In the genomic region with DNA sequence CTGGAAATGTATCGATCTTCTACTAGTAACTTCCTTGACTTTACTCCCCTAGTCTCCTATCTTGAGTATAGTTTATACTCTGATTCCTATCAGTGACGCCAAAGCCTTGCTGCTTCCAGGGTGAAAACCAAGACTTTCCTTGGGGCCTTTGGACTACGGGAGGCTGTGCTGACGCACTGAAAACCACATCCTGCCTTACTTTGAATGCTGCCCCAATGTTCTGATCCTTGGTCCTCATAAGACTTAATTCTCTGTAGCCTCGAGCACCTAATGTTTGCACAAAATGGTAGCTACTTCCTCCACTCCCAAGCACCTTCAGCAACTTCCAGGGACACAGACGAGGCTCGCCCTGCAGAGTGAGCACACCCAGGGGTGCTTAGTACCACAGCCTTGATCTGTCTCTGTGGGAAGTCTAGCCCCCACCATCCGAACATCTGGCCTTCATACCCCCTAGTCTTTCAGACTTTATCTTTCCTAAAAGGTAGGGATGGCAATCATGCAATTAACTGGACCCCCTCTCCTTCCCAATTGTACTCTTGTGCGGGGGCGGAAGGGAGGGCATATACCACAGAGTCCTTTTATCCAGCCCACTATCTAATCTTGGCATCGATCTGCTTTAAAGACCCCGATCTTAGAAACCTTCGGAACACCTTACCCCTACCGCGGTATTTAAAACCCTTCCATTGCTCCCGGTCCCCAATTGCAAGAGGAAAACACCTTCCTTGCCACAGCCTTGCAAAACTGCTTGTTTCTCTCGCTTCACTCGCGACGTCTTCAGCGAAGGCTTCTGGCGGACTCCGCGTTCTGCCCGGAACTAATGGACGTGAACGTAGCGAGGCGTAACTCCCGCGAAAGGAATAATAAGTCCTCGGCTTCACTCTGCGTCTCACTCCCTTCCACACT, we compare ENCODE assay signal across 8 mouse cellular contexts. TPM values are rescaled to one million over a fixed set of nuclear protein-coding genes. Genes with fewer than 3 reads are reported as not detected.
A peak's percentile ranks its signal among the peaks of the same experiment; 100 is the strongest.
DNase-seq lines count a peak whose midpoint lies in the region; ATAC-seq and TF ChIP-seq lines count a peak whose summit lies in the region.

No protein-coding gene starts in this region.

- H3K27me3 ChIP-seq in lung, postnatal 0 days (replicated peaks; ENCODE audit: insufficient read depth, low read length) = no peaks in the 10 kb centered on the region
- H3K27me3 ChIP-seq in embryonic facial prominence, embryonic 11.5 days (ENCODE audit: control insufficient read depth, insufficient read depth, low read length) = no peaks in the 10 kb centered on the region

- DNase-seq in lung, postnatal 0 days (ENCODE audit: low spot score) = peak; percentile 16
- no peak for DNase-seq in lung, adult 18-20 months
- DNase-seq in embryonic facial prominence, embryonic 11.5 days (ENCODE audit: low spot score) = no peak
- peak; percentile 4 to 7 for DNase-seq in natural killer cell, adult 2 months (ENCODE audit: low spot score in 2 of 2)
- no peak for DNase-seq in right cerebral cortex, postnatal 25 days
- DNase-seq in urinary bladder, adult 2 months (ENCODE audit: low spot score) = no peak
- no peak for DNase-seq in lung, postnatal 10 days

- 7% methylated on average over 33 of the region's 33 CpGs for WGBS in lung, postnatal 0 days
- WGBS in embryonic facial prominence, embryonic 11.5 days = 10% methylated on average over 33 of the region's 33 CpGs

- H3K9me3 ChIP-seq in lung, postnatal 0 days (ENCODE audit: low read length) = no peaks in the 10 kb centered on the region
- H3K9me3 ChIP-seq in embryonic facial prominence, embryonic 11.5 days (replicated peaks; ENCODE audit: control insufficient read depth, low read length) = no peaks in the 10 kb centered on the region

- H3K27ac ChIP-seq in lung, postnatal 0 days (ENCODE audit: low read length) = peak overlapping the region; percentile 94
- H3K27ac ChIP-seq in embryonic facial prominence, embryonic 11.5 days (replicated peaks; ENCODE audit: low read depth, low read length) = peak overlapping the region; percentile 62; the same call in 1 of the 2 replicates

- peak overlapping the region; percentile 76 for H3K4me2 ChIP-seq in lung, postnatal 0 days (replicated peaks; ENCODE audit: low read depth, low read length)
- H3K4me2 ChIP-seq in embryonic facial prominence, embryonic 11.5 days (ENCODE audit: low read depth, low read length) = peak overlapping the region; percentile 79

- H3K36me3 ChIP-seq in lung, postnatal 0 days (ENCODE audit: insufficient read depth, low read length) = no peaks in the 10 kb centered on the region
- H3K36me3 ChIP-seq in embryonic facial prominence, embryonic 11.5 days (replicated peaks; ENCODE audit: control insufficient read depth, insufficient read depth, low read depth, low read length) = no peaks in the 10 kb centered on the region

- ATAC-seq in lung, postnatal 0 days = no peak
- peak; percentile 32; the same call in 1 of the 2 replicates for ATAC-seq in embryonic facial prominence, embryonic 11.5 days (replicated peaks; ENCODE audit: insufficient number of reproducible peaks, low FRiP score, low TSS enrichment, low read depth)
- peak; percentile 49 for ATAC-seq in inflammation-experienced regulatory T-cells, adult 6 months

- H3K4me3 ChIP-seq in lung, postnatal 0 days (ENCODE audit: low read depth, low read length) = peak overlapping the region; percentile 96
- peak overlapping the region; percentile 91 for H3K4me3 ChIP-seq in embryonic facial prominence, embryonic 11.5 days (ENCODE audit: low read depth, low read length)

- peak overlapping the region; percentile 85 for H3K9ac ChIP-seq in lung, postnatal 0 days (replicated peaks; ENCODE audit: low read depth)
- peak overlapping the region; percentile 66 for H3K9ac ChIP-seq in embryonic facial prominence, embryonic 11.5 days (replicated peaks; ENCODE audit: low read length)

- no peaks in the 10 kb centered on the region; the same call in 1 of the 2 replicates for H3K4me1 ChIP-seq in lung, postnatal 0 days (ENCODE audit: insufficient read depth, low read depth, low read length)
- no peaks in the 10 kb centered on the region for H3K4me1 ChIP-seq in embryonic facial prominence, embryonic 11.5 days (ENCODE audit: control insufficient read depth, insufficient read depth, low read length)

- TF ChIP-seq EP300 in lung, postnatal 0 days (IDR thresholded peaks at IDR 0.05) = no peak

- TF ChIP-seq CTCF in lung, postnatal 0 days (IDR thresholded peaks at IDR 0.05) = no peak

RNA-seq across cellular contexts. Expression of gene Gan, which starts 0.8 kb away (rescaled TPM):
- polyA plus RNA-seq in lung, postnatal 0 days (2015; fragmentation: Nextera tagmentation; extraction: Ambion mirVana) = 3.3 and 4.2 TPM in 2 replicates
- 1.9 and 2.5 TPM in 2 replicates for polyA plus RNA-seq in embryonic facial prominence, embryonic 11.5 days (2014; fragmentation: Nextera tagmentation; extraction: Ambion mirVana)
- polyA plus RNA-seq in inflammation-experienced regulatory T-cells, adult 6 months (2017; shearing (Covaris generic)) = 1 to 10 TPM; 1.7 to 2.6 (median 2.0) TPM
- polyA plus RNA-seq in urinary bladder, adult 2 months (2012; rRNA removed) = 8.2 and 9.5 TPM in 2 replicates

Comparison
In these comparisons a context has a peak if more than half of its experiments do, and no peak if none do; other contexts are left out.
1. DNase-seq: peak in lung, postnatal 0 days (single experiment) and natural killer cell, adult 2 months (2 of 2); none in lung, adult 18-20 months (0 of 2), embryonic facial prominence, embryonic 11.5 days (single experiment), right cerebral cortex, postnatal 25 days (single experiment), urinary bladder, adult 2 months (single experiment) and lung, postnatal 10 days (single experiment).